Mouse (Mus musculus): ENCODE measurements around the gene Kif6.

DNA sequence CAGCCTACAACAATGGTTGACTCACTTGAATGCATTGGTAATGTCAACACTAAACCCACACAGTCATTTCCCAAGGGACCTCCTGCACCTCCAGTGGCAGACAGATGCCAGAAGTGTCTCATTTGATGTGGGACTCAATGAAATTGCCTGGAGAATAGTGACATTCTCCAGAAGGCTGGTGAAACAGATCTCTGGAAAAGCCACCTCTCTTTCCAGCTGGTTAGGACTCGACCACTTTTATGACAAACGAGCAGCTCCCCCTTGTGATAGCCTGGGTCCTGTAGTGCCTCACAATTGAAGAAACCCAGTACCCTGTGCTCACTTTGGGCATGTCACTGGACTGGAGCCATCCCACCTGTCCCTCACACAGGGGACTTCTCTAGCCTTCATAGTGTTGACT, 257.4 kb downstream of the Kif6 start:
- TF ChIP-seq POLR2A (IDR thresholded peaks at IDR 0.05; ENCODE audit: insufficient read depth, low read depth, low read length) (no peak), CTCF (IDR thresholded peaks at IDR 0.05; ENCODE audit: insufficient read depth, low read depth, low read length) (no peak)
